ENCODE assay signal across 14 mouse cellular contexts in the genomic region with DNA sequence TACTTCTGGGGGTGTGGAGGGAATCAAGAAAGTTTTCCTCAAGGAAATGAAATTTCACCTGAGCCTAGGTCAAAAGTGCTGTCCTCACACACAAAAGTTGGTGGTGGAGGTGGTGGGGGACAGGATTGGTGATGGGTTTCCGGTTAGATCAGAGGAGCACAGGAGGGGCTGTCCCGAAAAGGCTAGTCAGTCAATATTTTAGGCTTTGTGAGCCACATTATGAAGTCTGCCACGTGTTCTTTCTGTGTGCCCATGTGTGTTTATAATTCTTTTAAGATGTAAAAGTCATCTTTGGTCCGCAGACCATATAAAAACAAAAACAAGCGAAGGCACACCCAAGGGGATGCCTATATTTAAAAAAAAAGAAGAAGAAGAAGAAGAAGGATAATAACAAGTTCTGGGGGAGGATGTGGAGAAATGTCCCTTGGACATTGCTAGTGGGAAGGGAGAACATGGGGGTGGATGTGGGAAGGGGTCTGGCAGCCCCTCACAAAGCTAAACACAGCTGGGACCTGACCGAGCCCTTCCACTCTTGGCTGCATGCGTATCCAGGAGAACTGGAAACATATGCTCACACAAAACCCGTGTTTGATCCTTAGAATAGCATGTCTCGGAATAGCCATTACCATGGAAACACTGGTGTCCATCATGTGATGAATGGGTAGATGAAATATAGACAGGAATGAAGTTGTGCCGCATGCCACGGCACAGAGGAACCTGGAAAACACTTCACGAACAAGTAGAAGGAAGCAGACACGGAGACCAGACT.
A peak's percentile ranks its signal among the peaks of the same experiment; 100 is the strongest.
DNase-seq lines count a peak whose midpoint lies in the region; ATAC-seq and TF ChIP-seq lines count a peak whose summit lies in the region.
"Had no signal": no experiment of that assay in that cellular context is flagged by ENCODE, and none has a peak within 500 bp of the region (broad histone marks: within the 10 kb centered on the region; RNA-seq: fewer than 3 reads in every experiment).

No protein-coding gene starts in this region.

- no peak for ATAC-seq in forebrain, embryonic 14.5 days
- ATAC-seq in lung, embryonic 14.5 days (ENCODE audit: insufficient read depth), result no peak
- no peak for ATAC-seq in stomach, postnatal 0 days (ENCODE audit: low FRiP score, low TSS enrichment)
- ATAC-seq: midbrain, embryonic 13.5 days had no signal

- no peak for TF ChIP-seq EP300 in stomach, postnatal 0 days (optimal IDR thresholded peaks at IDR 0.05)

- H3K4me1 ChIP-seq in forebrain, embryonic 10.5 days, result peaks cover 33% of the 10 kb centered on the region
- H3K4me1 ChIP-seq in forebrain, embryonic 14.5 days (ENCODE audit: control insufficient read depth, insufficient read depth, low read length), result peaks cover 5% of the 10 kb centered on the region; the same call in 1 of the 2 replicates
- H3K4me1 ChIP-seq in lung, embryonic 14.5 days (ENCODE audit: insufficient read depth), result peaks cover 20% of the 10 kb centered on the region
- H3K4me1 ChIP-seq in stomach, postnatal 0 days (replicated peaks; ENCODE audit: control insufficient read depth, insufficient read depth), result no peaks in the 10 kb centered on the region

- no peak overlapping the region for H3K4me2 ChIP-seq in forebrain, embryonic 14.5 days (ENCODE audit: low read length)
- no peak overlapping the region for H3K4me2 ChIP-seq in lung, embryonic 14.5 days
- H3K4me2 ChIP-seq in stomach, postnatal 0 days (replicated peaks; ENCODE audit: low read depth), result no peak overlapping the region
- H3K4me2 ChIP-seq: midbrain, embryonic 13.5 days had no signal

- 84% methylated on average over 13 of the region's 13 CpGs for WGBS in forebrain, embryonic 10.5 days
- WGBS in forebrain, embryonic 14.5 days, result 78% methylated on average over 13 of the region's 13 CpGs
- WGBS in lung, embryonic 14.5 days, result 54% methylated on average over 13 of the region's 13 CpGs
- WGBS in stomach, postnatal 0 days, result 51% methylated on average over 13 of the region's 13 CpGs

- no peaks in the 10 kb centered on the region for H3K36me3 ChIP-seq in forebrain, embryonic 10.5 days (replicated peaks)
- no peaks in the 10 kb centered on the region for H3K36me3 ChIP-seq in forebrain, embryonic 14.5 days (ENCODE audit: control insufficient read depth, insufficient read depth, low read length)
- H3K36me3 ChIP-seq in lung, embryonic 14.5 days (ENCODE audit: insufficient read depth), result no peaks in the 10 kb centered on the region
- H3K36me3 ChIP-seq in stomach, postnatal 0 days (ENCODE audit: control insufficient read depth, insufficient read depth, low read length), result no peaks in the 10 kb centered on the region
- H3K36me3 ChIP-seq: midbrain, embryonic 13.5 days had no signal

- TF ChIP-seq CTCF in lung, embryonic 14.5 days (IDR thresholded peaks at IDR 0.05; ENCODE audit: low read depth), result no peak
- TF ChIP-seq CTCF in stomach, postnatal 0 days (IDR thresholded peaks at IDR 0.05; ENCODE audit: low read depth), result no peak

- H3K9me3 ChIP-seq in forebrain, embryonic 10.5 days, result no peaks in the 10 kb centered on the region
- no peaks in the 10 kb centered on the region for H3K9me3 ChIP-seq in forebrain, embryonic 14.5 days (replicated peaks; ENCODE audit: control insufficient read depth, low read length)
- H3K9me3 ChIP-seq in lung, embryonic 14.5 days (ENCODE audit: low read depth, low read length), result no peaks in the 10 kb centered on the region
- no peaks in the 10 kb centered on the region for H3K9me3 ChIP-seq in stomach, postnatal 0 days (ENCODE audit: control insufficient read depth, low read length)
- H3K9me3 ChIP-seq: midbrain, embryonic 13.5 days had no signal

- no peaks in the 10 kb centered on the region for H3K27me3 ChIP-seq in forebrain, embryonic 10.5 days (ENCODE audit: poor library complexity, severe bottlenecking)
- no peaks in the 10 kb centered on the region for H3K27me3 ChIP-seq in forebrain, embryonic 14.5 days (replicated peaks; ENCODE audit: control insufficient read depth, insufficient read depth, low read length)
- H3K27me3 ChIP-seq in lung, embryonic 14.5 days (ENCODE audit: insufficient read depth, low read length), result no peaks in the 10 kb centered on the region
- no peaks in the 10 kb centered on the region for H3K27me3 ChIP-seq in stomach, postnatal 0 days (ENCODE audit: control insufficient read depth, insufficient read depth, low read length)
- H3K27me3 ChIP-seq: midbrain, embryonic 13.5 days had no signal

- H3K27ac ChIP-seq in forebrain, embryonic 10.5 days, result peak overlapping the region; percentile 51; the same call in 1 of the 2 replicates
- H3K27ac ChIP-seq in forebrain, embryonic 14.5 days (ENCODE audit: low read depth, low read length), result no peak overlapping the region
- H3K27ac ChIP-seq in lung, embryonic 14.5 days (ENCODE audit: low read depth), result peak overlapping the region; percentile 1; the same call in 1 of the 2 replicates
- H3K27ac ChIP-seq in stomach, postnatal 0 days (replicated peaks), result peak overlapping the region; percentile 49
- H3K27ac ChIP-seq: gastrocnemius, adult 2 months; midbrain, embryonic 13.5 days had no signal

- no peak for DNase-seq in forebrain, embryonic 10.5 days (ENCODE audit: extremely low spot score, low spot score)
- no peak for DNase-seq in forebrain, embryonic 14.5 days (ENCODE audit: low spot score)
- peak; percentile 25 for DNase-seq in lung, embryonic 14.5 days
- DNase-seq in lung, postnatal 4 days, result no peak
- peak; percentile 42 to 86 for DNase-seq in left cerebral cortex, postnatal 25 days (ENCODE audit: low spot score in 2 of 2)
- no peak for DNase-seq in stomach, postnatal 0 days (ENCODE audit: low spot score)
- no peak for DNase-seq in heart, adult 8-10 months (ENCODE audit: low spot score)
- no peak for DNase-seq in kidney, postnatal 10 days
- DNase-seq: adrenal gland, postnatal 10 days; cerebellum, postnatal 25 days; gastrocnemius, adult 2 months; lung, postnatal 14 days; thymus, postnatal 4 days had no signal

- no peak overlapping the region for H3K9ac ChIP-seq in forebrain, embryonic 14.5 days (ENCODE audit: low read length)
- H3K9ac ChIP-seq in lung, embryonic 14.5 days, result no peak overlapping the region
- no peak overlapping the region for H3K9ac ChIP-seq in stomach, postnatal 0 days (ENCODE audit: low read length)
- H3K9ac ChIP-seq: midbrain, embryonic 13.5 days had no signal

- intact Hi-C loops in left cerebral cortex, postnatal 25 days (cut with DNase I), result loop anchor here (5.0 kb wide), 1 partner anchor 102 kb away; a partner anchor contains a TSS

- H3K4me3 ChIP-seq in forebrain, embryonic 10.5 days, result no peak overlapping the region
- no peak overlapping the region for H3K4me3 ChIP-seq in forebrain, embryonic 14.5 days (ENCODE audit: low read depth, low read length)
- H3K4me3 ChIP-seq in lung, embryonic 14.5 days (ENCODE audit: low read depth, low read length), result no peak overlapping the region
- H3K4me3 ChIP-seq in stomach, postnatal 0 days (ENCODE audit: low read depth, low read length), result no peak overlapping the region
- H3K4me3 ChIP-seq: gastrocnemius, adult 2 months; midbrain, embryonic 13.5 days had no signal

Comparison
In these comparisons a context has a peak if more than half of its experiments do, and no peak if none do; other contexts are left out.
1. DNase-seq: peak in lung, embryonic 14.5 days (single experiment) and left cerebral cortex, postnatal 25 days (2 of 2); none in forebrain, embryonic 10.5 days (single experiment), forebrain, embryonic 14.5 days (single experiment), lung, postnatal 4 days (0 of 2), stomach, postnatal 0 days (single experiment), heart, adult 8-10 months (single experiment) and kidney, postnatal 10 days (single experiment).